Mouse (Mus musculus) spleen, adult 2 months (tissue): ENCODE results near the gene Arhgef3. TPM values are rescaled to one million over a fixed set of nuclear protein-coding genes. Genes with fewer than 3 reads are reported as not detected.
"Not testable (repeated sequence)": the region's sequence is repeated elsewhere in the genome, so short reads cannot be mapped to it uniquely, and the experiment has no call there.

ENCODE experiments used
- DNase-seq, 2 experiments: peaks; one replicate each; pipeline versions ENCODE4 v3.0.0 to v3.0.0-alpha.2; 2012 to 2021; ENCODE audit warnings: low spot score in 2 of 2, low read depth in 1 of 2
- H3K27ac ChIP-seq: fragments of 200-500 bp; 2 replicates; pipeline ENCODE4 v1.5.1; 2012; ENCODE audit warnings: low read length, inconsistent platforms; ENCODE audit not compliant: insufficient read depth
- H3K27me3 ChIP-seq: fragments of 200-500 bp; 2 replicates; pipeline ENCODE4 v1.6.1; 2012; ENCODE audit warnings: mild to moderate bottlenecking, moderate library complexity, low read length, inconsistent platforms; ENCODE audit not compliant: control insufficient read depth, insufficient read depth
- H3K36me3 ChIP-seq: fragments of 200-500 bp; 2 replicates; pipeline ENCODE4 v1.6.1; 2012; ENCODE audit warnings: mild to moderate bottlenecking, low read length, inconsistent platforms; ENCODE audit not compliant: control insufficient read depth, insufficient read depth
- H3K4me1 ChIP-seq: fragments of 200-500 bp; 2 replicates; pipeline ENCODE4 v1.6.1; 2011; ENCODE audit warnings: inconsistent platforms; ENCODE audit not compliant: control insufficient read depth, insufficient read depth, insufficient read length
- H3K4me3 ChIP-seq: fragments of 200-500 bp; 2 replicates; pipeline ENCODE4 v1.5.1; 2011; ENCODE audit warnings: mild to moderate bottlenecking, inconsistent platforms; ENCODE audit not compliant: insufficient read depth, insufficient read length; ENCODE audit errors: extremely low read depth
- CTCF ChIP-seq: fragments of 200-500 bp; IDR thresholded peaks from 2 replicates; pipeline ENCODE4 v1.5.1; 2011; ENCODE audit warnings: mild to moderate bottlenecking, inconsistent platforms; ENCODE audit not compliant: insufficient read depth, insufficient read length, insufficient replicate concordance; ENCODE audit errors: extremely low read depth
- POLR2A ChIP-seq: fragments of 200-500 bp; IDR thresholded peaks from 2 replicates; pipeline ENCODE4 v1.6.1; 2011; ENCODE audit warnings: low read depth, low read length, inconsistent platforms
- WGBS: fragments of 180-500 bp; shearing (Covaris S2); methylation state at CpG from one replicate; pipeline ENCODE4 v1.1.7; 2018; 5-methylcytosine and 5-hydroxymethylcytosine counted together
- polyA plus RNA-seq: library from polyadenylated mRNA; depleted of rRNA; stranded (reverse); fragments of >200 nt; gene quantifications from 2 replicates; pipeline ENCODE4 v1.2.3, GENCODE M21; 2012

Gene Arhgef3
- polyA plus RNA-seq, 1 experiment: 21.1 TPM

DNA sequence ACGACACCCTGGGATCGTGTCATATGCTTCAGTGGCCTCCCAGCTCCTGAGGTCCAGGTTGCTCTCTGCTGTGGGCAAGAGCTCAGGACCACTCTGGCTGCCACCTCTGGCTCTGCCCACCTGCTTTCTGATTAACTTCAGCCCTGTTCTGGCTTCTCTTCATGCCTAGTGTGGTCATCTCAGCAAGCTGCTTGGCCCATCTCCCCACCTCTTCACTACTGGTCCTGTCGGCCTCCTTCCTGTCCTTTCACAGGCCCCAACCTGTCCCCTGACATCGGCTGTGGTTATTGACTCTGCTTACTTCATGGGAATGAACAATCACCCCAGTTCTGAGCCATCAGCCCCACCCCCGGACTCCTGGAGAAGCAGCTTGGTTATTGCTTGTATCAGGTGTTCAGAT, 128.9 kb downstream of the Arhgef3 start:
- Histone ChIP-seq H3K36me3 (no peaks in the 10 kb centered on the region), H3K27ac (no peak overlapping the region), H3K4me3 (no peak overlapping the region), H3K4me1 (no peaks in the 10 kb centered on the region; the same call in 1 of the 2 replicates), H3K27me3 (no peaks in the 10 kb centered on the region)
- 77% methylated on average over 5 of the region's 5 CpGs for WGBS
- DNase-seq: no peak
- TF ChIP-seq CTCF (no peak), POLR2A (no peak)

DNA sequence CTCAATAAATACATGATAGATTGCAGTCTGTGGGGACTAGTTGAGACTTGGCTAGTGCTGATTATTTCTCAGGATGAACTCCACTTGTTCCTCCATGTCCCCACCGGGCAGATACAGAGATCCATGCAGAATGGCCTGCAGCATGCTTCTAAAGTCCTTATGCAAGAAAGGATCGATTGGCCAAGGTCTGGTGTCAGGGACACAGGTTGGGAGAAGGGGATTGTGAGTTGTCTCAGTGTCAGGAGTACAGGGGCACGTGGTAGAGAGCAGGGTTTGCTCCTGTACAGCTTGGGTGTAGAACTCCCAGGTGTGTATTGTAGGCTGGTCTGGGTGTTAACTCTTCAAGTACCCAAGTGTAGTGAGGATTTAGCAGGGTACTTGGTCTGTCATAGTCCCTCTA, 130.2 kb downstream of the Arhgef3 start:
- no peaks in the 10 kb centered on the region for H3K36me3 ChIP-seq
- no peak for TF ChIP-seq POLR2A
- TF ChIP-seq CTCF: no peak
- no peak overlapping the region for H3K4me3 ChIP-seq
- WGBS: 77% methylated on average over 3 of the region's 3 CpGs
- no peak for DNase-seq
- no peak overlapping the region for H3K27ac ChIP-seq
- H3K27me3 ChIP-seq: no peaks in the 10 kb centered on the region
- H3K4me1 ChIP-seq: 0 out of 2 replicates have a peak, but pooled peaks cover 3% of the 10 kb centered on the region

DNA sequence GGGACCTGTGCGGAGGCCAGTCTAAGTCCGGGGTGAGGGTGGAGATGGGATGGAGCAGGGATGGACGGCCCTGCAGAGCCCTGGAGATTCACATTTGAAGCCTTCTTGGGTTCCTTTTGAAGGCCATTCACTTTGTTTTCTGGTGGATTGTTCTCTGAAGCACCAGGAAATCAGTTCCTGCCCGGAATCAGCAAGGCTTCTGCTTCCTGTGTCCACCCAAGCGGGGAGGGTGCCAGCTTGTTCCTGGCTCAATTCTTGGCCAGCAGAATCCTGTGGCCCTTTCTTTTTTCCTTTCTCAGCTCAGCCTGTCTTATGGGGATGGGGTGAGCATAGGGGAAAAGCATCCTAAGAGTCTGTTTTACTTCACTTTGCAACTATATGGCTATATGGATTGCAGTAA, 131.7 kb downstream of the Arhgef3 start:
- 89% methylated on average over 5 of the region's 5 CpGs for WGBS
- H3K4me3 ChIP-seq: no peak overlapping the region
- H3K27me3 ChIP-seq: no peaks in the 10 kb centered on the region
- H3K27ac ChIP-seq: no peak overlapping the region
- no peaks in the 10 kb centered on the region for H3K36me3 ChIP-seq
- no peak for TF ChIP-seq CTCF
- TF ChIP-seq POLR2A: no peak
- no peak for DNase-seq
- H3K4me1 ChIP-seq: peaks cover 6% of the 10 kb centered on the region; the same call in 1 of the 2 replicates

GRCm38 (mm10) chr14:27246948-27247347, 132.2 kb downstream of the Arhgef3 start:
- H3K36me3 ChIP-seq, H3K27me3 ChIP-seq, H3K4me3 ChIP-seq, H3K27ac ChIP-seq, H3K4me1 ChIP-seq, DNase-seq: not testable (repeated sequence)
- WGBS: 95% methylated on average over 10 of the region's 10 CpGs

DNA sequence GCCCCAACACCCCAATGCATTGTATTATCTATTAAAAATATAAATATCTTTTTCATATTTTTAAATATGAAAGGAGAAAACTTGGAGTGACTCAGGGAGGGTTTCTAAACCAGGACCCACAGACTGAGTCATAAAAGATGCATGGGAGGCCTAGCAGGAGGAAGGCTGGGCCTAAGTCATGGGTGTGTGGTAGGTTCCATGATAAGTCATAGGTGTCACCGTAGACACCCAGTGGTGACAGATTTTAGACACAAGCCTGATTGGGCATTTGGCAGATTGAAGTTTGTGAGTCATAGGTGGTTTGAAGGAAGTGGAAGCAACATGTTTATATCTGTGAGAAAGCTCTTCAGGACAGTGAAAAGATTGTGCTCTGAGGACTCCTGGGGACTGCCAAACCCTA, 134.4 kb downstream of the Arhgef3 start:
- no peak overlapping the region for H3K4me3 ChIP-seq

GRCm38 (mm10) chr14:27250281-27250789, 135.6 kb downstream of the Arhgef3 start:
- DNase-seq: no peak
- Histone ChIP-seq H3K36me3 (no peaks in the 10 kb centered on the region), H3K4me1 (peaks cover 6% of the 10 kb centered on the region; the same call in 1 of the 2 replicates), H3K4me3 (no peak overlapping the region), H3K27me3 (no peaks in the 10 kb centered on the region), H3K27ac (no peak overlapping the region)
- 64% methylated on average over 7 of the region's 7 CpGs for WGBS
- TF ChIP-seq POLR2A (no peak), CTCF (no peak)

More for the DNA sequence above, 134.4 kb downstream of the Arhgef3 start:
- 35% methylated on average over 1 of the region's 1 CpGs for WGBS
- Histone ChIP-seq H3K4me1 (peaks cover 6% of the 10 kb centered on the region; the same call in 1 of the 2 replicates), H3K27me3 (no peaks in the 10 kb centered on the region), H3K36me3 (no peaks in the 10 kb centered on the region), H3K27ac (no peak overlapping the region)
- DNase-seq: no peak
- TF ChIP-seq POLR2A (no peak), CTCF (no peak)

DNA sequence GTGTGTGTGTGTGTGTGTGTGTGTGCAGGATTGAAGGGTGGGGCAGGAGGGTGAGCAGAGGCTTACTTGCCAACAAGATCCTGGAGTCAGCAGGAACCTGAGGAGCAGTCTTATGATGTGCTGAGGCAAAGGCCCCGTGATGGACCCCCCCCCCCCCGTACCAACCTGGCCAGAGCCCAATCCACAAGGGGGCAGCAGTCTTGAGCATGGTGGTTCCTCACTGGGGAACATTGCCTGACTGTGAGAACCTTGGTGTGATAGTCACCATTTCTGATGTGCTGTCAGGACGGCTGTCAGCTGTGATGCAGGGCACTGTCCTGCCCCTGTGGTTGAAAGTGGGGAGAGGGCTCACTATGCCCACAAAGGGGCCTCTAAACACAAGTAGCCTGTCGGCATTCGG, 138.7 kb downstream of the Arhgef3 start:
- TF ChIP-seq CTCF: no peak
- TF ChIP-seq POLR2A: no peak
- H3K4me1 ChIP-seq: peaks cover 6% of the 10 kb centered on the region; the same call in 1 of the 2 replicates
- WGBS: 79% methylated on average over 5 of the region's 5 CpGs

More for the DNA sequence above, 138.7 kb downstream of the Arhgef3 start:
- H3K36me3 ChIP-seq: no peaks in the 10 kb centered on the region
- H3K27ac ChIP-seq: no peak overlapping the region
- no peak overlapping the region for H3K4me3 ChIP-seq
- H3K27me3 ChIP-seq: no peaks in the 10 kb centered on the region
- no peak for DNase-seq
